Mouse (Mus musculus): ENCODE results near the gene Trim72.

DNA sequence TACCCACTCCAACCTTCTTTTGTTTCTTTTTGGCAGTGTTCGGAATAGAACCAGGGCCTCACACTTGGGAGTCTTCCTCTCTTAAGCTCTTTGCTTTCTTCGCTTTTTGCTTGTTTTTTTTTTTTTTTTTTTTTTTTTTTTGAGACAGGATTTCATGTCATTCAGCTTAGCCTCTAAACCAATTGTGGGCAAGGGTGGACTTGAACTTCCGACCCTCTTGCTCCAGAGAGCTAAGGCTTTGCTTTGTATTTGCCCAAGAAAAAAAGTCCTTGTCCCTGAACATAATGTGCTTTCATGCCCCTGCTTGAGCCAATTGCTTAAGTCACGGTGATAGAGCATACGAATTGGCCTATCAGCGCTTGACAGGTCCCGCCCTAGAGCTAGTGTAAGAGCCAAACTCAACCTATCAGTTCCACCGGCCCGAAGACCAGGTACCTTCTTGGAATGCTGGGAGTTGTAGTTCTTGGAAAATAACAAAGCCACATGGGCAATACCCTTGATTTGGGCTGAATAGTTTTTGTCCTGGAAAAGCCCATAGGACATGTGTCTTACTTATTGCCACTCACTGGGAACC is 27.7 kb downstream of the Trim72 start:
- TF ChIP-seq CTCF (IDR thresholded peaks at IDR 0.05; ENCODE audit: low read depth) (no peak), EP300 (IDR thresholded peaks at IDR 0.05; ENCODE audit: low read depth) (no peak)
